Mouse (Mus musculus) adrenal gland, postnatal 14 days (tissue): ENCODE results near the gene Clec2i. TPM values are rescaled to one million over a fixed set of nuclear protein-coding genes. Genes with fewer than 3 reads are reported as not detected.
"Not testable (repeated sequence)": the region's sequence is repeated elsewhere in the genome, so short reads cannot be mapped to it uniquely, and the experiment has no call there.

Experiments used
- DNase-seq: peaks from one replicate; pipeline ENCODE4 v3.0.0; 2021; ENCODE audit warnings: mixed read lengths
- total RNA-seq: library from RNA; stranded (reverse); gene quantifications from 2 replicates; pipeline ENCODE4 v1.2.3, GENCODE M21; 2021

The Clec2i gene
- total RNA-seq, 1 experiment from 2014 or later, result 0.22 TPM

GRCm38 (mm10) chr6:128855477-128855876 lies 31.9 kb upstream of the Clec2i start:
- DNase-seq, result no peak

- peak; percentile 83 for DNase-seq
Observed at GRCm38 (mm10) chr6:128856250-128856649, 31.1 kb upstream of the Clec2i start.

- no peak for DNase-seq
Observed at GRCm38 (mm10) chr6:128857976-128858375, 29.4 kb upstream of the Clec2i start.

- DNase-seq, result no peak
Observed at GRCm38 (mm10) chr6:128868861-128869260, 18.5 kb upstream of the Clec2i start.

GRCm38 (mm10) chr6:128871910-128872610 lies 15.3 kb upstream of the Clec2i start:
- no peak for DNase-seq

- DNase-seq, result no peak
Observed at GRCm38 (mm10) chr6:128888834-128889233, 1.4 kb downstream of the Clec2i start.

GRCm38 (mm10) chr6:128890948-128891355 lies 3.6 kb downstream of the Clec2i start, which contains the start of gene BC035044:
TSS of gene BC035044 (minus strand) at chr6:128891126.
- DNase-seq, result no peak

- DNase-seq, result no peak
Observed at GRCm38 (mm10) chr6:128895404-128896001, 8.1 kb downstream of the Clec2i start.

GRCm38 (mm10) chr6:128900044-128900443 lies 12.7 kb downstream of the Clec2i start:
- no peak for DNase-seq

GRCm38 (mm10) chr6:128900796-128901552 lies 13.6 kb downstream of the Clec2i start:
- DNase-seq, result not testable (repeated sequence)

GRCm38 (mm10) chr6:128913598-128914254 lies 26.3 kb downstream of the Clec2i start:
- no peak for DNase-seq

GRCm38 (mm10) chr6:128917322-128917721 lies 29.9 kb downstream of the Clec2i start:
- DNase-seq, result no peak

- DNase-seq, result no peak
Observed at GRCm38 (mm10) chr6:128933050-128933449, 45.7 kb downstream of the Clec2i start.

- not testable (repeated sequence) for DNase-seq
Observed at GRCm38 (mm10) chr6:128934081-128934480, 46.7 kb downstream of the Clec2i start, which contains the start of gene Clec2g. TSS of gene Clec2g (plus strand) at chr6:128934381.

- DNase-seq, result not testable (repeated sequence)
Observed at GRCm38 (mm10) chr6:128935889-128936665, 48.7 kb downstream of the Clec2i start.

- DNase-seq, result no peak
Observed at GRCm38 (mm10) chr6:128941646-128942421, 54.4 kb downstream of the Clec2i start.

- DNase-seq, result no peak
Observed at GRCm38 (mm10) chr6:128945564-128945963, 58.2 kb downstream of the Clec2i start.
